Mouse (Mus musculus) left cerebral cortex, adult 8-10 months (tissue): Measurements from ENCODE around the gene Tm7sf3. TPM values are rescaled to one million over a fixed set of nuclear protein-coding genes. Genes with fewer than 3 reads are reported as not detected.

Experiments
- DNase-seq, 2 experiments: peaks; one replicate each; pipeline ENCODE4 v3.0.0; 2022; ENCODE audit warnings: low spot score in 2 of 2
- total RNA-seq, 4 experiments: library from RNA; stranded (reverse); gene quantifications; 2 replicates each; pipeline ENCODE4 v1.2.4; 2022

The Tm7sf3 gene
- total RNA-seq, 4 experiments from 2014 or later, result 33.8 to 36.0 (median 34.6) TPM

DNA sequence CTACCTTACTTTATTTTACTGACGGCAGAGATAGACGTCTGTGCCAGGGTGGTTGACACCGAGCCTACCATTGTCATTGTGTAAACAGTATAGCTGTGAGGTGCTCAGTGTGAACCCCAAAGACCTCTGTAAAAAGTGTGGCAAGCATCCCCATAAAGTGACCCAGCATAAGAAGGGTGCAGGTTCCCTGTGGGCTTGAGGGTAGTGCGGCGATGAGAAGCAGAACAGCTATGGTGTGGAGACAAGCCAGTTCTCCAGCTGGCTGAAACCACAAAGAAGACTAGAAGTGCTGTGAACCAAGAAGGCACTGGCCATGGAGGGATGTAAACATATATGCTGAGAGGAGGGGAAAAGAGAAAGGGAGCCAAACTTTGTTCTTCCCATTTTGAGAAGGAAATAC lies 19.0 kb upstream of the Tm7sf3 start:
- DNase-seq, result no peak

DNA sequence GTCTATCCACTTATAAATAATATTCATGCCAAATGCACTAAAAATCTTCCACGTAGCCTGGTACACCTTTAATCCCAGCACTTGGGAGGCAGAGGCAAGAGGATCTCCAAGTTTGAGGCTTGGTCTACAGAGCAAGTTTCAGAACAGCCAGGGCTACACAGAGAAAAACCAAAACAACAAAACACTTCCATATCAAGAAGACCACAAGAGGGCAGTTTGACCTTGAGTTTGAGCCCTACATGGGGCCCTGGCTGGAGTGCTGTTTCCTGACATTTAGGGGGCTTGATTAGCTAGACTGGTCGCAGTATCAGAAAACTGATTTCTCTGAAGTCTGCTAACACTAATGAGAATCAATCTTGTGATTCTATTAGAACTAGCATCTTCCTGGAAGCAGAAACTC lies 18.0 kb upstream of the Tm7sf3 start:
- no peak for DNase-seq

DNA sequence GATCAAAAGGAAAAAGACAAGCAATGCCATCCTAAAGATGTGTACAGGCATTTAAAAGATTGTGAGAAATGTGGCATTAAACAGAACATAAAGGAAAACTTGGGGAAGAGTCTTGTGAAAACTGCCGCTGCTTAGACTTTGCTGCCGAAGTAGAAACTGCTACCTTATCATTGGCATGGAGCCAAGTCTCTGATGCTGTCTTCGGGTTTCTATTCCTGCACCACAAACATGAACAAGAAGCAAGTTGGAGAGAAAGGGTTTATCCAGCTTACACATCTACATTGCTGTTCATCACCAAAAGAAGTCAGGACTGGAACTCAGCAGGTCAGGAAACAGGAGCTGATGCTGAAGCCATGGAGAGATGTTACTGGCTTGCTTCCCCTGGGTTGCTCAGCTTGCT lies 10.6 kb upstream of the Tm7sf3 start:
- no peak for DNase-seq

DNA sequence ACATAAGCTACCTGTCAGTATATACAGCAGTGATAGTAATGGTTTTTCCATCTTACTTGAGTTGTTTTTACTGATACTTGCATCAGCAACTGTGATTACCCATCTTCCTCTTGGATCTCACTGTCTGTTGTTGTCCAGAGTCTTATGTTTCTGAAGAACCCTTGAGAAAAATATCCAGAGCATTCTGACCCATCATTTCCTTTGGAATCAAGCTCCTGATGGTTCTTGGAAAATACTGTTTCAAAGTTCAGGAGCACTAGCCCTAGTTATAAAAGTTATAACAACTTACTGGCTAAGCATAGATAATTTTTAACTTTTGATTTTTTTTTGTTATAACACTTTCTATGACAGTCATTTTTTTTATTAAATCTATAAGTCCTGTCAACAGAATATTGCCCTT lies 8.8 kb upstream of the Tm7sf3 start:
- DNase-seq, result no peak

DNA sequence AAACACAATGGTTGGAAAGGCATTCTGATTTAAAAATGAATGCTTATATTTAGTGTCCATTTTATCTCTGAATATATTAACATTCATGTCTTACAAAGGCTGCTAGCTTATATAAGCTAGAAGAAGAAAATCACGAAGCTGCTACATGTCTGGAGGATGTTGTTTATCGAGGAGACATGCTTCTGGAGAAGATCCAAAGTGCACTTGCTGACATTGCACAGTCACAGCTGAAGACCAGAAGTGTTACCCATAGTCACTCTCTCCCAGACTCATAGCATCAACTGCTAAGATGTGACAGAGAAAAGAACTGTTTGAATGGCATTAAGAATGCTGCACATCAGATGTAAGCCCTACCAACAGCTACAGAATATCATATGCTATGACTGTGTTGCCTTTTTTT lies 7.4 kb upstream of the Tm7sf3 start:
- DNase-seq, result no peak

DNA sequence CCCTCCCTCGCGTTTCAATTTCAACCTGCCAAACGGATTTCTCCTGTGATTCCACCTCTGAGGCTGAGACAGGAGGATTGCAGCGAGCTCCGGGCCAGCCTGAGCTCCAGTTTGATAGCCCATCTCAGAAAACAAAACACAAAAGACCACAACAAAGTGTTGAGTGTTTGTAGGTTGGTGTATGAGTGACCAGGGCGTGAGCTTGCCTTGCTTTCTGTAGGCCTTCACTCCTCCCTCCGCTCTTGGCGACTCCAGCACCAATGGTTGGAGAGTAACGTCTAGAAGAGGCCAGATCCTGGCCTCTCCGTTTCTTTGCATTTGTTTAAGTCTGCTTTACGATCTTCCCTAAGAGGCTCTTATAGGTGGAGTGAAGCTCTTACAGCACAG lies 553 bp upstream of the Tm7sf3 start:
- no peak for DNase-seq

DNA sequence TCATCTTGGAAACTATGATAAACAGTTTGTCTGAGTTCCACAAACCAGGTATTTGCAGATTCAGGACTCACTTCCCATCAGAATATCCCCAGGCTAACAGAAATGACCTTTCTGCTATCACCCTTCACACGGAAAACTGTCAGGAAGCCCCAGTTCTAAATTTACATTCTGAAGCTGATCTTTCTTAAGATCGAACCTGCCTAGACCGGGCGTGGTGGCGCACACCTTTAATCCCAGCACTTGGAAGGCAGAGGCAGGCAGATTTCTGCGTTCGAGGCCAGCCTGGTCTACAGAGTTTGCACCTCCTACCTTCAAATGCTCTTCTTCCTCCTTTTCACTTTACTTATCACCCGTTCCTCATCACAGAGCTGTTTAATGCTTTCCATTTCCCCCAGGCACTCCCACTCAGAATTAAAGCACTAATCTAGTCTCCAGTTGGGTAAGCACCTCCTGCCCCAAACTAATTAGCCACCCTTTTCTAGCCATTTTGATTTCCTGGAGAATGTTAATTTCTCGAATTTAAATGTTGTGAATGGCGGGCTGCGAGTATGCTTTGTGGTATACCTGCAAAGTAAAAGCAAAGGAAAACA lies 908 bp downstream of the Tm7sf3 start:
- DNase-seq, result no peak

DNA sequence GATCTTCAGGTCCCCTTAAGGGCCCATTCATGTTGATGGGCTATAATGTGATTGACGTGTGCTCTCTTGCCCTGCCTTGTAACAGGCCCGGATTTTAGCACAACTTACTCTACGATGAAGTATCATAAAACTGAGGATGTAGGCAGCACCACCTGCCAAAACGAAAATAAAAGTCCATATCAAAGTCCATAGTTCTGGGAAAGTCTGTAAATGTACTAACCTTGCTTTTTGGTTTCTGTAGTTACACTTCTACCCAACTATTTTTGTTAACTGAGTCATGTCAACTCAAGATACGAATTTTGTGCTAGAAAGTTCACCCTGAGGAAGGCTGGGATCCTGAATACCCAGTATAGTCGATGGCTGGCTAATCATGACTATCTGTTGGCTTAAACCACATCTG lies 1.6 kb downstream of the Tm7sf3 start:
- DNase-seq, result no peak

DNA sequence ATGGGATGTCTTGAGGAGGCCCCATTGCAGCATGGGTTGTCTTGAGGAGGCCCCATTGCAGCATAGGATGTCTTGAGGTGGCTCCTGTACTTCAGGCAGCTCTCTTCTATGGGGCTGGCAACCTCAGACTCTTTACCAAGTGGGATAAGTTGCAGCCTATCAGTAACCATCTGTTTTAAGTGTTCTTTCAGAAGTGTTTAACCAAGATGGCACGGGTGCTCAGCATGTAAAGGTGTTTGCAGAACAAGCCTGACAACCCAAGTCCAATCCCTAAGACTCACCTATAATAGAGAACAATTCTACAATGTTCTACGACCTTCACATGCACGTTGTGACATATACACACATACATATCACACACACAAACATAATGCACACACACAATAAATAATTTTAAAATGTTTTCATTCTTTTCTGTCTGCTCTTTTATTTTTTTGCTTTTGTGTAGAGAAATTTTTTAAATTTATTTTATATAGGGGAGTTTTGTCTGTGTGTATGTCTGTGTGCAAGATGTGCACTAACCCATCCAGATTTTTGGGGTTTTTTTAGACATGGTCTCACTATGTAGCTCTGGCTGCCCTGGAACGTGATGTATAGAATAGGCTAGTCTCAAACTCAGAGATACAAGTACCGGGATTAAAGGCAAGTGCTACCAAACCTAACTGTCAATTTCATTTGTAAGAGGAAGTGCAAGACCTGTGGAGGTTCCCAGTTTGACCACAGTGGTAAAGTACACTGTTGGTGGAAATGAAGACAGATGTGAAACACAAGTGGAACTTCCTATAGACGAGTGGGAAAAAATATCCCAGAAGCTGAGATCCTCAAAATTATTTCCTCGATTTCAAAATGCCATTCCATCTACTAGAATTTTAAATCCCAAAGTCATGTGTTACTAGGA lies 2.3 kb downstream of the Tm7sf3 start:
- DNase-seq, result no peak

DNA sequence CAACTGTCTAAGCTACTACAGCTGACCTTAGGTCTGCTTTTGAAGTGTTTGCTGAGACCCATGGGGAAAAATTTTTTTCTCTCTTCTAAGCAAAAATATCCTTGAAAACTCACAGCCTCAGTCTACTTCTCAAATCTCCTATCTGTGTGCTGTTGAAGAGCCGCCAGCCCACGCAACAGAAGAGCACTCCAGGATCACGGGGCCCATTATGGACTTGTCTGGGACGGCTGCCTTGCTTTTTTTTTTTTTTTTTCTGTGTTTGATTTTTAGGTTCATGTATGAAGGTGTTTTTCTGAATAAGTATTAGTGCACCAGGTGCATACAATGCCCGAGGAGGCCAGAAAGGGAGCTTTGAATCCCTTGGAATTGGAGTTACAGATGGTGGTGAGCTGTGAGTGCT lies 6.1 kb downstream of the Tm7sf3 start:
- DNase-seq, result no peak

DNA sequence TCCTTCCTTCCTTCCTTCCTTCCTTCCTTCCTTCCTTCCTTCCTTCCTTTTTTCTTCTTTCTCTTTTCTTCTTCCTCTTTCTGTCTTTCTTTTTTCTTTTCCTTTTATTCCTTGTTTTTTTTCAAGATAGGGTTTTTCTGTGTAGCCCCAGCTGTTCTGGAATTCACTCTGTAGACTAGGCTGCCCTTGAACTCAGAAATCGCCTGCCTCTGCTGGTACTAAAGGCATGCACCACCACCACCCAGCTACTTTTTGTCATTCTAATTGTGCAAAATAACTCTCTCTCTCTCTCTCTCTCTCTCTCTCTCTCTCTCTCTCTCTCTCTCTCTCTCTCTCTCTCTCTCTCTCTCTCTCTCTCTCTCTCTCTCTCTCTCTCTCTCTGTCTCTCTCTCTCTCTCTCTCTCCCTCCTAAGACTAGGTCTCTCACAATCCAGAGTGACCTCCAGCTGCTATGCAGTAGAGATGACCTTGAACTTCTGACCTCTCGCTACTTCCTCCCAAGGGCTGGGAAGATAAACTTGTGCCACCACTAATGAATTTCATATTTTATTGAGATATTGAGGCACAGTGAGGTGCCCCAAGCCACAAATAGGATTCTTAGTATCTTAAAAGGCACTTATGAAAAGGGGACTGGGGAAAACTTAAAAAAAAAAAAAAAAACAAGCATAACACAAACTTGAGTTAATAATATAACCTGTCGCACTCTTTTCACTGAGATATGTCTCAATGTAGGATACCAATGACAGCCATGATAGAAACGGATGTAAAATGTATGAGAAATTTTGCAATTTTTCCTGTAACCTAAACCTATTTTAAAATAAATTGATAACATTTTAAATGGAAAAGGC lies 7.6 kb downstream of the Tm7sf3 start:
- DNase-seq, result no peak

DNA sequence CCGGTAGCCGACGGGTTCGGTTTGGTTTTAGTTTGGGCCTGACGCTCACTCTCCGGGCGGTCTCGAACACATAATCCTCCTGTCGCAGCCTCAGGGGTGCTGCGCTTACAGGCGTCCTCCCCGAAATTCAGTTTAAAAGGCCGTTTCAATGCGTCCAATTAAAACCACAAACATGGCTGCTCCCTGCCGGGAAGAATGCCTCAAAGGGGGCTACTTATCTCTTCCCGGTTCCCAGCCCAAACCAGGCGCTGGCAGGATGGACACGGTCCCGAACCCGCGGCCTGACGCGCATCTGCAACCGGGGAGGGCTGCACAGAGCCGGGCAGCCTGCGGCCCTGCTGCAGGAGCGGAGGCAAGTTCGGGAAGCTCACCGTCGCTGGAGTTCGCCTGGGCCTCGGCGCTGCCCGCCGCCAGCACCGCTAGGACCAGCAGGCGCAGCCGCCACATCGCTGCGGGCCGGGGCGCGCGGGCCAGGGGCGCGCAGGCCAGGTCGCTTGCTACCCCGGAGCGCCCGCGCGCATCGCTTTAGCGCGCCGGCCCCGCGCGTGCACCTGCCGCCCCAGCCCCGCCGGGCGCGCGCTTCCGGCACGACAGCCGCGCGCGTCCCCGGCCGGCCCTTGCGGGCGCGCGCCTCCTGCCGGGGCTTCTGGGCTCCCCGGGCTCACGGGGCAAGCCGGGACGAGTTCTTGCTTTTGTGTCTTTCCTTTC lies 8.5 kb downstream of the Tm7sf3 start:
- DNase-seq, result peak; percentile 54 to 63

DNA sequence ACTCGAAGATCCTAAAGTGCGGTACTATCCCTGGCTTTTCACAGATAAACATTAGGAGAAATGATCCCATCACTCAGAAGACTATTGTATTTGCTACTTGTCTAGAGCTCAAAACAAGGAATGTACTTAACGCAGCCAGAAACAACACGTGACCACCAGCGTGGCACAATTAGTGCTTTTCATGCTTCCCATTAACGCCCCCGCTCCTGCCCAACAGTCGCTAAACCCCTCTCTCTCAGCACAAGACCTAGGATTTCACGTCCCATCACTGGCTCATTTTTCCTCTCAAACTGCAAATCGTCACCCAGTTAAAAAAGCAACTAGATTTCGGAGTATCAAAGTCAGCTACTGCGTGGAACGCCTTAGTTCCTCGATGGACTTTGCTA lies 9.0 kb downstream of the Tm7sf3 start:
- peak in 1 of 2 experiments; percentile 43 for DNase-seq

DNA sequence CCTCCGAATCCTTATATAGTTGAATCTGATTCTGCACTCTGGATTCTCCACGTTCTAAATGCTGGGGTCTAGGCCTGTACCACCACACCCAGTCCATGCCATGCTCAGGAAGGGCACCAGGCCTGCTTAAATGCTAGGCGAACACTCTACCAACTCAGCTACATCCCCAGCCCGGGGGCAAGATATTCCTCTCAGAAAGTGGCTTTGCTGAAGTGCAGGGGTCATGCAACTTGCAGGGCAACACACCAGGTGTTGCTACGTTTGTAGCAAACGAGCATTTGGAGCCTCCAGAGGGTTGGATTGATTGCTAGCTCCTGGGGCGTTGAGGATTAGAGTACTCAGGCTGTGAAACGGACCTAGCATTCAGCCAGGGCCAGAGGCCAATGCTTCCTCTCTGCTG lies 9.5 kb downstream of the Tm7sf3 start:
- no peak for DNase-seq

DNA sequence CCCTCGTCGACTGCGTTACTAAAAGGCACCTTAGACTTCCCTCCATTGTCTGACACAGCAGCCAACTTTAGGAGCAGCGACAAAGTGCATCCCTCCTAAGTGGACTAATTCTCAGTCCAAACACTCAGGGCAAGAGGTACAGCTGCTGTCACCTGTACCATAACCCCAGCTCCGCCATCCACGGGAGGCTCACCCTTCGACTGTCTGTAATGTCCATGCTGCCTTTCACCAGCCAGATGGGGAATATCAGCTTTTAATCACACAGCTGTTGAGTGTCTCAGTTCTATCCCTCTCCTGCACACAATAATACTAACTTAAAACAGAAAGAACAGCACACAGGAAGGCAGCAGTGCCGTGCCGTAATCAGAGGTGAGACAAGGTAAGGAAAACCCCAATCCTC lies 10.2 kb downstream of the Tm7sf3 start:
- DNase-seq, result no peak

DNA sequence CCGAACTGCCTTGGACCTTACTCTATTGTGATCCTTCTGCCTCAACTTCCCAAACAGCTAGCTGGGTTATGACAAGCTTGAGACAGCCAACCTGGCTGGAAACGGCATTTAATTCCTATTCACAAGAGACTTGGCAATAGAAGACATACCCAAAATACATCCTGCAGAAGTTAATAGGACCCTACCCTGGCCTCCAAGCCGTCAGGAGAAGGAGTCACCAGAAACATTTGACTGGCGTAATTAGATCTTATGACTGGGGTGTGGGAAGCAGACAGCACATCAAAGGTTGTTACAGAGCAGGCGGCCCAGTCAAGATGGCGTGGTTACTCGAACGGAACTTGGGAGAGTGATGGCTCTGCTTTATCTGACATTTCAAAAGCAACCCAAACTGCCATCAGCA lies 10.8 kb downstream of the Tm7sf3 start:
- DNase-seq, result no peak

DNA sequence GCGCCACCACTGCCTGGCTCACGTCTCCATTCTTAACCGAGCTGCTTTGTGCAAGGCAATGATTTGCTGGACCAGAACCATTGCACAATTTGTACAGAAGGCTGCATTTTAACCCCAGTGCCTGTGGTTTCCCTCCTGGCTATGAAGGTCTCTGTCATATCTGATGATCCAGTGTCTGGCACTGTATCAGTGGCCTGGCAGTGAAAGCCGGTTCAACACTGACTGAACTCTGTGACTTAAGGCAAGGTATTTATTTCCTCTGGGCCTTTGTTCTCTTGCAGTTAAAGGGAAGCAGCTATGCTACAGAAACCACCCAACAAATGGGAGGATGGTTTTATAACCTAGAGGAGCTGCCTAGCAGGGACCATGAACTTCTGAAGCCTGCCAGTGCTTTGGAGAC lies 11.7 kb downstream of the Tm7sf3 start:
- DNase-seq, result no peak

DNA sequence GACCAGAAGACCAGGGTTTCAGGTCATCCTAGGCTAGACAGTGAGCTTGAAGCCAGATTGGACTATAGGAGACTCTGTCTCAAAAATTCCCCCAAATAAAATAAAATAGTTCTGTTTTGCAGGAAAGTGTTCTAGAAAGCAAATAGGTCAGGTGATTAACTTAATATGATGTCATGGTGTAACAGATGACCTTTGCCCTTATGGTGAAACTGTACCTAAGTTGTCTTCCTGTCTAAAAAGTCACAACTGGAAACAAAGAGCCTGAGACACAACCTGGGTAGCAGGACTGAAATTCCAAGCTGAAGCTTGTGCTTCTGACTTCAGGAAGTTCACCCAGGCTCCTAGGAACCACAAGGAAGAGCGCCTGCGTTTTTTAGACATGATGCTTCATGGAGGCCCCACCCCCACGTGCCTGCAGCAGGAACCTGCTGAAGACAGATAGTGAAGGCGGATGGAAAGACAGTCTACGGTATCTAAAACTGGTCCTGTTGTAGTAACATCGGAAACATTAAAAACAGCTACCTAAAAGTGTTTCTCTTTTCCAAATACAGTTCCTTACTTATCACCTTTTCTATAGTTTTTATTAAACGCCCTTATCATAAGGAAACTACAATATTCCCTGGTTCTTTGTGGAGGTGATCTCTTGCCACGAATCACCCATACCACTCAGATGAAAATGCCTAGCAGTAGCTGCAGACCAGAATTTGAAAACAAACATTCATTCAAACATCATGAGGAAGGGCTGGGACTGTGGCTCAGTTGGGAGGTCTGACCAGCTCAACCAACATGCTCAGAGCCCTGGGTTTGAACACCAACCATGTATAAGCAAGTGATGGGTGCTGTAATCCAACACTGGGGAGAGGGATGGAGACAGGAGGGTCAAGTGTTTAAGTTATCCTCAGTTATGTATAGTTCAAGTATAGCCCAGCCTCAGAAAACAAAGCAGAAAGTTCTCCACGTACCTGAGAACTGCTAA lies 12.6 kb downstream of the Tm7sf3 start:
- DNase-seq, result no peak

DNA sequence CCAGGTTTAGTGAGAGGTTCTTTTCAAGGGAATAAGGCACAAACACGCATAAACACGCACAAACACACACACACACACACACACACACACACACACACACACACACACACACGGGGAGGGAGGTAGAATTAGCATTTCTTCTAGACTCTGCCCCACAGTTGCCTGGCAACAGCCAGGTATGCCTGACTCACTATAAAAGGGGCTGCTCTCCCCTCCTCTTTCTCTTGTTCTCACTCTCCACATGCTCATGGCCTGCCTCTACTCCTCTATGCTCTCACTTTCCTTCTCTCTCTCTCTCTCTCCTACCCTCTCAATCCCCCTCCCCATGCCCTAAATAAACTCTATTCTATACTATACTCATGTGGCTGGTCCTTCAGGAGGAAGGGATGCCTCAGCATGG lies 14.5 kb downstream of the Tm7sf3 start:
- DNase-seq, result no peak

DNA sequence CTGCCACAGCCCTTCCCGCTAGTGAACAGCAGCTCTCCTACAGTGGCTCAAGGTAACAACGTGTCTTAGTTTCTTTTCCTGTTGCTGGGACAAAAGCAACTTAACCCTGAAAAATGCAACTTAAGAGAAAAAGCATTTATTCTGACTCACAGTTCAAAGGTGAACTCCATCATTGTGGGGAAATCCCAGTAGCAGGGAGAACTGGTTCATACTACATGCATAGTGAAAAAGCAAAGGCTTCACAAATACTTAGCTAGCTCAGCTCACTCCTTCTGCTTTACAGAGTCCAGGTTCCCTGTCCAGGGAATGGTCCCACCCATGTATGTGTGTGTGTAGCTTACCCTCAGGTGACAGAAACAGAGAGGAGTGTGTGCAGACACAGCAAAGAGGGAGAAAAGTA lies 26.0 kb downstream of the Tm7sf3 start:
- DNase-seq, result no peak
